Mouse (Mus musculus) B cell, adult (primary cell): Measurements from ENCODE around the gene Cables2. TPM values are rescaled to one million over a fixed set of nuclear protein-coding genes. Genes with fewer than 3 reads are reported as not detected.

Experiments used
- total RNA-seq: library from RNA; stranded (reverse); gene quantifications from 4 replicates; pipeline ENCODE4 v1.2.4, GENCODE M21; 2023; ENCODE audit not compliant: inconsistent age

The Cables2 gene
- 73.3 to 79.8 TPM (median 76.8 TPM) in 4 replicates for total RNA-seq

GRCm38 (mm10) chr2:180273394-180274244, at the start of gene Cables2:
Gene Cables2, minus strand, starts transcription at chr2:180273496.

GRCm38 (mm10) chr2:180289440-180290108, 16.3 kb upstream of the Cables2 start, which contains the start of gene Rbbp8nl:
Gene Rbbp8nl, minus strand, starts transcription at chr2:180289879.

GRCm38 (mm10) chr2:180257001-180257521, 16.2 kb downstream of the Cables2 start, which contains the start of gene Rps21:
Gene Rps21, plus strand, starts transcription at chr2:180257377.

GRCm38 (mm10) chr2:180225762-180226378, 47.4 kb downstream of the Cables2 start, which contains the start of gene Lama5:
Gene Lama5, minus strand, starts transcription at chr2:180225859.

Other genes starting within 250 kb of the Cables2 start
- gene Lsm14b, start 248.5 kb downstream of the Cables2 start, total RNA-seq = 36.2 to 40.5 TPM (median 39.5 TPM) in 4 replicates
- 125 to 149 TPM (median 135 TPM) in 4 replicates for gene Psma7, start 231.1 kb downstream of the Cables2 start, total RNA-seq
- gene Ss18l1, start 231.0 kb downstream of the Cables2 start, total RNA-seq = 5.9 to 7.1 TPM (median 6.7 TPM) in 4 replicates
- 17.7 to 19.2 TPM (median 18.8 TPM) in 4 replicates for gene Mtg2, start 202.9 kb downstream of the Cables2 start, total RNA-seq
- not detected in 4 replicates for gene Hrh3, start 169.0 kb downstream of the Cables2 start, total RNA-seq
- gene Osbpl2, start 154.2 kb downstream of the Cables2 start, total RNA-seq = 31.4 to 40.1 TPM (median 37.8 TPM) in 4 replicates
- 89.5 to 117 TPM (median 109 TPM) in 4 replicates for gene Adrm1, start 102.0 kb downstream of the Cables2 start, total RNA-seq
- gene Lama5, start 47.6 kb downstream of the Cables2 start, total RNA-seq = not detected in 4 replicates
- gene Rps21, start 16.1 kb downstream of the Cables2 start, total RNA-seq = 1,838 to 2,128 TPM (median 1,935 TPM) in 4 replicates
- gene Rbbp8nl, start 16.4 kb upstream of the Cables2 start, total RNA-seq = not detected in 4 replicates
- not detected in 4 replicates for gene Gata5, start 61.2 kb upstream of the Cables2 start, total RNA-seq
- gene Slco4a1, start 182.7 kb upstream of the Cables2 start, total RNA-seq = 26.9 to 32.1 TPM (median 30.1 TPM) in 4 replicates
- gene Ntsr1, start 226.5 kb upstream of the Cables2 start, total RNA-seq = not detected in 4 replicates